Mouse (Mus musculus) midbrain, embryonic 11.5 days (tissue): ENCODE measurements around the gene Pik3r1. TPM values are rescaled to one million over a fixed set of nuclear protein-coding genes. Genes with fewer than 3 reads are reported as not detected.

Source experiments
- ATAC-seq: fragments of 200-750 bp; cut with Nextera tagmentation; 2 replicates; pipeline ENCODE4 v1.8.0; 2017; ENCODE audit warnings: moderate TSS enrichment, moderate library complexity; ENCODE audit not compliant: low FRiP score
- DNase-seq: peaks from one replicate; pipeline ENCODE4 v3.0.0; 2015; ENCODE audit warnings: low spot score; ENCODE audit errors: missing footprints
- H3K27ac ChIP-seq: fragments of 300-500 bp; sonication (generic); 2 replicates; pipeline ENCODE4 v1.5.1; 2014; ENCODE audit warnings: low read depth, low read length
- H3K27me3 ChIP-seq: fragments of 300-500 bp; sonication (generic); 2 replicates; pipeline ENCODE4 v1.6.1; 2014; ENCODE audit warnings: mild to moderate bottlenecking, low read length, moderate library complexity, mixed read lengths; ENCODE audit not compliant: control insufficient read depth, insufficient read depth
- H3K36me3 ChIP-seq: fragments of 300-500 bp; sonication (generic); 2 replicates; pipeline ENCODE4 v1.6.1; 2014; ENCODE audit warnings: mild to moderate bottlenecking, low read length, moderate library complexity, mixed read lengths; ENCODE audit not compliant: control insufficient read depth, insufficient read depth
- H3K4me1 ChIP-seq: fragments of 300-500 bp; sonication (generic); 2 replicates; pipeline ENCODE4 v1.6.1; 2014; ENCODE audit warnings: low read length; ENCODE audit not compliant: control insufficient read depth, insufficient read depth
- H3K4me2 ChIP-seq: fragments of 300-500 bp; sonication (generic); 2 replicates; pipeline ENCODE4 v1.6.1; 2014; ENCODE audit warnings: mild to moderate bottlenecking, moderate library complexity
- H3K4me3 ChIP-seq: fragments of 300-500 bp; sonication (generic); 2 replicates; pipeline ENCODE4 v1.5.1; 2014; ENCODE audit warnings: low read depth, low read length
- H3K9ac ChIP-seq: fragments of 300-500 bp; sonication (generic); 2 replicates; pipeline ENCODE4 v1.6.1; 2014; ENCODE audit warnings: low read length
- H3K9me3 ChIP-seq: fragments of 300-500 bp; sonication (generic); 2 replicates; pipeline ENCODE4 v1.6.1; 2016; ENCODE audit warnings: low read length; ENCODE audit not compliant: control insufficient read depth
- WGBS: fragments of 180-500 bp; shearing (Covaris S2); extraction: QIAGEN DNeasy Blood & Tissue Kit; methylation state at CpG from one replicate; pipeline ENCODE4 v1.1.7; 2014; 5-methylcytosine and 5-hydroxymethylcytosine counted together
- polyA plus RNA-seq: library from polyadenylated mRNA; unstranded; fragments of >200 nt; fragmentation: Nextera tagmentation; extraction: Ambion mirVana; gene quantifications from 2 replicates; pipeline ENCODE4 v1.2.1, GENCODE M21; 2014

Gene Pik3r1
- polyA plus RNA-seq, 1 experiment from 2014 or later = 13.9 TPM

DNA sequence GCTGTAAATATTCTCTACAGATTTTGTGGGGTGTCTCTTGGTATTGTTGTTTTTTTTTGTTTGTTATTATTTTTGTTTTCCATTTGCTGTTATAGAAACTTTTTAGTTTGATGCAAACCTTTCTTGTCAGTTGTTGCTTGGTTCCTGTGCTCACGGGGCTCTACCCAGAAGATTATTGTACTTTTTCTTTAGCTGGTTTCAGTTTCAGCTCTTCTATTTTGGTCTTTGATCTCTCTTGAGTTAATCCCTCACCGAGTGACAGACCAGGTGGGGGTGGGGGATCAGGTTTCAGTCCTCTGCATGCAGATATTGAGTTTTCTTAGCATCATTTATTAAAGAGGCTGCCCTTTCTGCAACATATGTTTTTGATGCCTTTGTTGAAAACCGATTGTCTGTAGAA is 99.2 kb downstream of the Pik3r1 start:
- no peaks in the 10 kb centered on the region for H3K36me3 ChIP-seq
- no peak overlapping the region for H3K9ac ChIP-seq
- H3K27me3 ChIP-seq = no peaks in the 10 kb centered on the region
- no peaks in the 10 kb centered on the region for H3K4me1 ChIP-seq
- 39% methylated on average over 3 of the region's 3 CpGs for WGBS
- H3K4me3 ChIP-seq = no peak overlapping the region
- DNase-seq = no peak
- no peak for ATAC-seq
- no peak overlapping the region for H3K27ac ChIP-seq
- H3K4me2 ChIP-seq = no peak overlapping the region
- no peaks in the 10 kb centered on the region for H3K9me3 ChIP-seq

- ATAC-seq = no peak
- Histone ChIP-seq H3K4me1 (no peaks in the 10 kb centered on the region), H3K9ac (no peak overlapping the region), H3K4me3 (no peak overlapping the region), H3K4me2 (no peak overlapping the region), H3K27me3 (no peaks in the 10 kb centered on the region), H3K36me3 (no peaks in the 10 kb centered on the region), H3K9me3 (no peaks in the 10 kb centered on the region), H3K27ac (no peak overlapping the region)
- DNase-seq = no peak
- WGBS = 78% methylated on average over 5 of the region's 5 CpGs
Observed at GRCm38 (mm10) chr13:101664010-101664409, 104.0 kb downstream of the Pik3r1 start.

- no peak overlapping the region for H3K4me2 ChIP-seq
- no peak overlapping the region for H3K27ac ChIP-seq
- no peaks in the 10 kb centered on the region for H3K27me3 ChIP-seq
- H3K4me3 ChIP-seq = no peak overlapping the region
- no peak for ATAC-seq
- 87% methylated on average over 1 of the region's 1 CpGs for WGBS
- no peak for DNase-seq
- no peak overlapping the region for H3K9ac ChIP-seq
- no peaks in the 10 kb centered on the region for H3K36me3 ChIP-seq
- no peaks in the 10 kb centered on the region for H3K4me1 ChIP-seq
- no peaks in the 10 kb centered on the region for H3K9me3 ChIP-seq
Observed at GRCm38 (mm10) chr13:101662900-101663299, 105.1 kb downstream of the Pik3r1 start.

DNA sequence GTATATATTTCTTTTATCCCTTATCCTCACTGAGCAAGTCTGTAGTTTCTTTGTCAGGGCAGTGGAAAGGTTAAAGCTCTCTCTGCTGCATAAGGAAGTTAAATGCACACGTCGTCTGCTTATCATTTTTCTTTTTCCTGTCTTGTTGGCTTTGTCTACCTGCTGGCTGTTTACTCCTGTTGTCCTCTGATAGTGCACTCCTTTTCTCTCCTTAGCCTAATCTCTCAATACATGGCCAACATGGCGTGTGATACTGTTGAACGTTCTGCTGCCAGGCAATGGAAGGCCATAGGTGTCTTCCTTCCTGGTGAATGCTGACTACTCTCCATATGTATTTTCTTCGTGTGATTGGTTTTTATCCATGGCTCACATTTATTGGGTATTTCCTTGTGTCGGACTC is 106.5 kb downstream of the Pik3r1 start:
- Histone ChIP-seq H3K36me3 (no peaks in the 10 kb centered on the region), H3K4me2 (no peak overlapping the region), H3K27ac (no peak overlapping the region), H3K9ac (no peak overlapping the region), H3K4me3 (no peak overlapping the region), H3K4me1 (no peaks in the 10 kb centered on the region), H3K27me3 (no peaks in the 10 kb centered on the region), H3K9me3 (no peaks in the 10 kb centered on the region)
- ATAC-seq = no peak
- WGBS = 88% methylated on average over 6 of the region's 6 CpGs
- no peak for DNase-seq

- Histone ChIP-seq H3K4me2 (no peak overlapping the region), H3K4me1 (no peaks in the 10 kb centered on the region), H3K27ac (no peak overlapping the region), H3K9me3 (no peaks in the 10 kb centered on the region), H3K36me3 (no peaks in the 10 kb centered on the region), H3K4me3 (no peak overlapping the region), H3K27me3 (no peaks in the 10 kb centered on the region), H3K9ac (no peak overlapping the region)
- no peak for ATAC-seq
- 90% methylated on average over 2 of the region's 2 CpGs for WGBS
- DNase-seq = no peak
Observed at GRCm38 (mm10) chr13:101660187-101660586, 107.8 kb downstream of the Pik3r1 start.

GRCm38 (mm10) chr13:101652131-101652530 is 115.9 kb downstream of the Pik3r1 start:
- Histone ChIP-seq H3K9ac (no peak overlapping the region), H3K4me2 (no peak overlapping the region), H3K27ac (no peak overlapping the region), H3K27me3 (no peaks in the 10 kb centered on the region), H3K9me3 (no peaks in the 10 kb centered on the region), H3K36me3 (no peaks in the 10 kb centered on the region), H3K4me1 (no peaks in the 10 kb centered on the region), H3K4me3 (no peak overlapping the region)
- no peak for DNase-seq
- 90% methylated on average over 2 of the region's 2 CpGs for WGBS
- ATAC-seq = no peak

DNA sequence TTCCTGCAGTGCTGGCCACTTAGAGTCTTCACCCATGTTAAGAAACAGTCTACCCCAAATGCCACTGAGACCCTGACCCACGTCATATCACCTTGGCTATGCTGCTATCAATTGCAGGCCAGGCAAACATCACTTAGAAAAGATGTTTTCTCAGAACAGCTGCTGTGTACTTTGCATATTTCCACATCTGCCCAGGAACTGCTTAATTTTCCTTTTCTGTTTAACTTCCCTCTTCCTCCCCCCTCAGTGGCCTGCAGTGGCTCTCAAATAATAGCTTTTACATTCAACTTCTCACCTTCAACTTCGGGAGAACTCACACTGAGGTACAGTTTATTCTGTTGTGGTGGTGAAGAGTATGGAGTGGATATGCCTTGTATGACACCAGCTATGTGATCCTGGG is 126.4 kb downstream of the Pik3r1 start:
- H3K9ac ChIP-seq = no peak overlapping the region
- no peak overlapping the region for H3K4me3 ChIP-seq
- no peaks in the 10 kb centered on the region for H3K4me1 ChIP-seq
- ATAC-seq (no peak), DNase-seq (no peak)
- no peaks in the 10 kb centered on the region for H3K36me3 ChIP-seq
- H3K27me3 ChIP-seq = no peaks in the 10 kb centered on the region
- no peaks in the 10 kb centered on the region for H3K9me3 ChIP-seq
- WGBS = 78% methylated on average over 2 of the region's 2 CpGs
- no peak overlapping the region for H3K4me2 ChIP-seq
- no peak overlapping the region for H3K27ac ChIP-seq

- Histone ChIP-seq H3K4me1 (no peaks in the 10 kb centered on the region), H3K4me3 (no peak overlapping the region), H3K9me3 (no peaks in the 10 kb centered on the region), H3K9ac (no peak overlapping the region), H3K4me2 (no peak overlapping the region), H3K27me3 (no peaks in the 10 kb centered on the region), H3K36me3 (no peaks in the 10 kb centered on the region), H3K27ac (no peak overlapping the region)
- WGBS = 50% methylated on average over 1 of the region's 1 CpGs
- DNase-seq (no peak), ATAC-seq (no peak)
Observed at GRCm38 (mm10) chr13:101635837-101636236, 132.2 kb downstream of the Pik3r1 start.

GRCm38 (mm10) chr13:101634420-101634819 is 133.6 kb downstream of the Pik3r1 start:
- no peak overlapping the region for H3K4me3 ChIP-seq
- H3K9ac ChIP-seq = no peak overlapping the region
- no peak overlapping the region for H3K4me2 ChIP-seq
- DNase-seq = no peak
- H3K27ac ChIP-seq = no peak overlapping the region
- no peaks in the 10 kb centered on the region for H3K36me3 ChIP-seq
- ATAC-seq = no peak
- H3K4me1 ChIP-seq = no peaks in the 10 kb centered on the region
- H3K9me3 ChIP-seq = no peaks in the 10 kb centered on the region
- H3K27me3 ChIP-seq = no peaks in the 10 kb centered on the region

GRCm38 (mm10) chr13:101633620-101634019 is 134.4 kb downstream of the Pik3r1 start:
- no peak overlapping the region for H3K4me2 ChIP-seq
- no peaks in the 10 kb centered on the region for H3K27me3 ChIP-seq
- no peaks in the 10 kb centered on the region for H3K4me1 ChIP-seq
- no peak overlapping the region for H3K9ac ChIP-seq
- no peaks in the 10 kb centered on the region for H3K9me3 ChIP-seq
- DNase-seq (no peak), ATAC-seq (no peak)
- H3K36me3 ChIP-seq = no peaks in the 10 kb centered on the region
- no peak overlapping the region for H3K27ac ChIP-seq
- H3K4me3 ChIP-seq = no peak overlapping the region
